Mouse (Mus musculus): ENCODE results near the gene Atp8a1. TPM values are rescaled to one million over a fixed set of nuclear protein-coding genes. Genes with fewer than 3 reads are reported as not detected.

Gene Atp8a1
- polyA plus RNA-seq, 1 experiment from 2014 or later = 8.1 TPM

GRCm38 (mm10) chr5:67699418-67699817 lies 147.8 kb downstream of the Atp8a1 start:
- no peaks in the 10 kb centered on the region for H3K9me3 ChIP-seq (replicated peaks)
- no peak overlapping the region for H3K4me3 ChIP-seq (replicated peaks)
- peaks cover 5% of the 10 kb centered on the region for H3K4me1 ChIP-seq
- no peak overlapping the region for H3K9ac ChIP-seq
- H3K27ac ChIP-seq (replicated peaks) = no peak overlapping the region
- H3K4me2 ChIP-seq (replicated peaks) = no peak overlapping the region
- no peaks in the 10 kb centered on the region for H3K36me3 ChIP-seq
- 91% methylated on average over 1 of the region's 1 CpGs for WGBS
- peaks cover 6% of the 10 kb centered on the region; the same call in 1 of the 2 replicates for H3K27me3 ChIP-seq
- no peak for ATAC-seq (ENCODE audit: insufficient number of reproducible peaks, low FRiP score, low TSS enrichment, low read depth)

- H3K4me1 ChIP-seq = peaks cover 5% of the 10 kb centered on the region
- H3K4me3 ChIP-seq (replicated peaks) = no peak overlapping the region
- no peak overlapping the region for H3K9ac ChIP-seq
- no peak overlapping the region for H3K4me2 ChIP-seq (replicated peaks)
- no peak overlapping the region for H3K27ac ChIP-seq (replicated peaks)
- WGBS = 80% methylated on average over 3 of the region's 3 CpGs
- H3K9me3 ChIP-seq (replicated peaks) = no peaks in the 10 kb centered on the region
- no peaks in the 10 kb centered on the region for H3K36me3 ChIP-seq
- ATAC-seq (ENCODE audit: insufficient number of reproducible peaks, low FRiP score, low TSS enrichment, low read depth) = no peak
- H3K27me3 ChIP-seq = peaks cover 6% of the 10 kb centered on the region; the same call in 1 of the 2 replicates
Measured at GRCm38 (mm10) chr5:67698176-67698575, 149.1 kb downstream of the Atp8a1 start.

- no peak for ATAC-seq (ENCODE audit: insufficient number of reproducible peaks, low FRiP score, low TSS enrichment, low read depth)
- Histone ChIP-seq H3K4me3 (replicated peaks) (no peak overlapping the region), H3K27ac (replicated peaks) (no peak overlapping the region), H3K4me1 (peaks cover 5% of the 10 kb centered on the region), H3K27me3 (peaks cover 6% of the 10 kb centered on the region; the same call in 1 of the 2 replicates), H3K4me2 (replicated peaks) (0 out of 2 replicates have a peak overlapping the region, but pooled peaks have one; percentile 8), H3K36me3 (no peaks in the 10 kb centered on the region), H3K9ac (no peak overlapping the region), H3K9me3 (replicated peaks) (no peaks in the 10 kb centered on the region)
- WGBS = 14% methylated on average over 12 of the region's 12 CpGs
Measured at GRCm38 (mm10) chr5:67696741-67697596, 150.3 kb downstream of the Atp8a1 start.

- peaks cover 5% of the 10 kb centered on the region for H3K4me1 ChIP-seq
- ATAC-seq (ENCODE audit: insufficient number of reproducible peaks, low FRiP score, low TSS enrichment, low read depth) = no peak
- H3K36me3 ChIP-seq = no peaks in the 10 kb centered on the region
- 82% methylated on average over 14 of the region's 14 CpGs for WGBS
- peaks cover 6% of the 10 kb centered on the region; the same call in 1 of the 2 replicates for H3K27me3 ChIP-seq
- no peak overlapping the region for H3K9ac ChIP-seq
- no peak overlapping the region for H3K27ac ChIP-seq (replicated peaks)
- H3K9me3 ChIP-seq (replicated peaks) = no peaks in the 10 kb centered on the region
- H3K4me2 ChIP-seq (replicated peaks) = no peak overlapping the region
- no peak overlapping the region for H3K4me3 ChIP-seq (replicated peaks)
Measured at GRCm38 (mm10) chr5:67695055-67695710, 152.1 kb downstream of the Atp8a1 start.

- Histone ChIP-seq H3K27ac (replicated peaks) (no peak overlapping the region), H3K9me3 (replicated peaks) (no peaks in the 10 kb centered on the region), H3K4me1 (no peaks in the 10 kb centered on the region), H3K4me2 (replicated peaks) (no peak overlapping the region), H3K36me3 (no peaks in the 10 kb centered on the region), H3K27me3 (no peaks in the 10 kb centered on the region), H3K9ac (no peak overlapping the region), H3K4me3 (replicated peaks) (no peak overlapping the region)
- no peak for ATAC-seq (ENCODE audit: insufficient number of reproducible peaks, low FRiP score, low TSS enrichment, low read depth)
- 81% methylated on average over 9 of the region's 9 CpGs for WGBS
Measured at GRCm38 (mm10) chr5:67690336-67690735, 156.9 kb downstream of the Atp8a1 start.

- no peaks in the 10 kb centered on the region for H3K36me3 ChIP-seq
- H3K4me1 ChIP-seq = no peaks in the 10 kb centered on the region
- no peak overlapping the region for H3K4me3 ChIP-seq (replicated peaks)
- no peaks in the 10 kb centered on the region for H3K27me3 ChIP-seq
- no peak overlapping the region for H3K27ac ChIP-seq (replicated peaks)
- no peaks in the 10 kb centered on the region for H3K9me3 ChIP-seq (replicated peaks)
- 88% methylated on average over 8 of the region's 8 CpGs for WGBS
- no peak overlapping the region for H3K9ac ChIP-seq
- ATAC-seq (ENCODE audit: insufficient number of reproducible peaks, low FRiP score, low TSS enrichment, low read depth) = no peak
- no peak overlapping the region for H3K4me2 ChIP-seq (replicated peaks)
Measured at GRCm38 (mm10) chr5:67688001-67688400, 159.2 kb downstream of the Atp8a1 start.

GRCm38 (mm10) chr5:67685906-67686305 lies 161.3 kb downstream of the Atp8a1 start:
- H3K9ac ChIP-seq = no peak overlapping the region
- H3K27me3 ChIP-seq = no peaks in the 10 kb centered on the region
- no peak overlapping the region for H3K4me3 ChIP-seq (replicated peaks)
- H3K27ac ChIP-seq (replicated peaks) = no peak overlapping the region
- no peak overlapping the region for H3K4me2 ChIP-seq (replicated peaks)
- H3K9me3 ChIP-seq (replicated peaks) = no peaks in the 10 kb centered on the region
- H3K36me3 ChIP-seq = no peaks in the 10 kb centered on the region
- no peaks in the 10 kb centered on the region for H3K4me1 ChIP-seq
- WGBS = 79% methylated on average over 7 of the region's 7 CpGs
- no peak for ATAC-seq (ENCODE audit: insufficient number of reproducible peaks, low FRiP score, low TSS enrichment, low read depth)

GRCm38 (mm10) chr5:67685461-67685860 lies 161.8 kb downstream of the Atp8a1 start:
- 68% methylated on average over 5 of the region's 5 CpGs for WGBS
- Histone ChIP-seq H3K4me1 (no peaks in the 10 kb centered on the region), H3K4me3 (replicated peaks) (no peak overlapping the region), H3K9ac (no peak overlapping the region), H3K36me3 (no peaks in the 10 kb centered on the region), H3K27ac (replicated peaks) (no peak overlapping the region), H3K9me3 (replicated peaks) (no peaks in the 10 kb centered on the region), H3K27me3 (no peaks in the 10 kb centered on the region), H3K4me2 (replicated peaks) (no peak overlapping the region)
- no peak for ATAC-seq (ENCODE audit: insufficient number of reproducible peaks, low FRiP score, low TSS enrichment, low read depth)

GRCm38 (mm10) chr5:67678819-67679218 lies 168.4 kb downstream of the Atp8a1 start:
- H3K9ac ChIP-seq = no peak overlapping the region
- 85% methylated on average over 3 of the region's 3 CpGs for WGBS
- H3K9me3 ChIP-seq (replicated peaks) = no peaks in the 10 kb centered on the region
- no peak overlapping the region for H3K4me3 ChIP-seq (replicated peaks)
- no peak for ATAC-seq (ENCODE audit: insufficient number of reproducible peaks, low FRiP score, low TSS enrichment, low read depth)
- no peak overlapping the region for H3K4me2 ChIP-seq (replicated peaks)
- no peak overlapping the region for H3K27ac ChIP-seq (replicated peaks)
- H3K36me3 ChIP-seq = no peaks in the 10 kb centered on the region
- no peaks in the 10 kb centered on the region for H3K4me1 ChIP-seq
- H3K27me3 ChIP-seq = no peaks in the 10 kb centered on the region

GRCm38 (mm10) chr5:67673008-67673407 lies 174.2 kb downstream of the Atp8a1 start:
- H3K27me3 ChIP-seq = no peaks in the 10 kb centered on the region
- no peak overlapping the region for H3K9ac ChIP-seq
- no peak overlapping the region for H3K4me2 ChIP-seq (replicated peaks)
- no peak overlapping the region for H3K4me3 ChIP-seq (replicated peaks)
- 26% methylated on average over 4 of the region's 4 CpGs for WGBS
- no peaks in the 10 kb centered on the region for H3K4me1 ChIP-seq
- H3K9me3 ChIP-seq (replicated peaks) = no peaks in the 10 kb centered on the region
- ATAC-seq (ENCODE audit: insufficient number of reproducible peaks, low FRiP score, low TSS enrichment, low read depth) = no peak
- no peaks in the 10 kb centered on the region for H3K36me3 ChIP-seq
- H3K27ac ChIP-seq (replicated peaks) = no peak overlapping the region

- ATAC-seq (ENCODE audit: insufficient number of reproducible peaks, low FRiP score, low TSS enrichment, low read depth) = no peak
- WGBS = 56% methylated on average over 6 of the region's 6 CpGs
- no peak overlapping the region for H3K9ac ChIP-seq
Measured at GRCm38 (mm10) chr5:67670158-67670557, 177.1 kb downstream of the Atp8a1 start.

More at GRCm38 (mm10) chr5:67670158-67670557, 177.1 kb downstream of the Atp8a1 start:
- Histone ChIP-seq H3K36me3 (no peaks in the 10 kb centered on the region), H3K4me3 (replicated peaks) (no peak overlapping the region), H3K27me3 (no peaks in the 10 kb centered on the region), H3K27ac (replicated peaks) (no peak overlapping the region), H3K9me3 (replicated peaks) (no peaks in the 10 kb centered on the region), H3K4me2 (replicated peaks) (no peak overlapping the region), H3K4me1 (no peaks in the 10 kb centered on the region)
